Mouse (Mus musculus): ENCODE data around the gene Cyp4f18. TPM values are rescaled to one million over a fixed set of nuclear protein-coding genes. Genes with fewer than 3 reads are reported as not detected.
A peak's percentile ranks its signal among the peaks of the same experiment; 100 is the strongest.

Gene Cyp4f18
- polyA plus RNA-seq, 1 experiment from 2014 or later, result 4.0 TPM

DNA sequence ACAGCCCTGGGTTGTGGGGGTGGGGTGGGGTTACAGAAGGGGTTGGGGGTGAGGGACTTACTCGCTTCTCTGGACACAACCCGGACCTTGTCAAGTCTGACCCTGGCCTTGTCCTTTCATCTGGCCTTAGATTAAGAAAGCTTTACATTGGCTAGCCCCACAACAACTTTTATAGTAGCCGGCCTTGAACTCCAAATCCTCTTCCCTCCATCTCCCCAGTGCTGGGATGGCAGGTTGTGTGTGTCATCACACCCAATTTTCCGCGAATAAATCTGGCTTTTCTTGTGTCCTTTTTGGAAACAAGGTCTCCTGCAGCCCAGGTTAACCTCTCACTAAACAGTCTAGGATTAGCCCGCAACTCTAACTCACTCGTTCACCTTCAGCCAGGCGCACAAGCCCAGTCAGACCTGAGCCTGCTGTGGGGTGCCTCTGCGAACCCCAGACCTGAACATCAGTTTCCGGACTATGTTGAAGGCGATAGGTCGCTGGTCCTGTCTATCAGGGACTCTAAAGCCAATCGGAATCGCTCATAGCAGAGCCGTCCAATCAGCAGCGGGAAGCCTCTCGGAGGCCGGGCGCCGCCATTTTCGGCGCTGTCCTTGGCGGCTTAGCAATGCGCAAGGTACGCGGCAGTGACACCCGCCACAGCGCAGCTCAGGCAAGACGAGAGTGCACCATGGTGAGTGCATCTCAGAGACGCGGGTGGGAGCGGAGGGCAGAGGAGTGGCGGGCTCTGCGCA is 58.8 kb downstream of the Cyp4f18 start, which contains the start of gene Zfp961:
TSS of gene Zfp961 (plus strand) at position 557 of the 740 bp plus-strand sequence.
- no peaks in the 10 kb centered on the region for H3K27me3 ChIP-seq (replicated peaks)
- no peaks in the 10 kb centered on the region for H3K9me3 ChIP-seq
- H3K4me1 ChIP-seq, result peaks cover 5% of the 10 kb centered on the region; the same call in 1 of the 2 replicates
- H3K4me3 ChIP-seq (replicated peaks), result peak within 1 kb of the TSS; percentile 83
- H3K27ac ChIP-seq, result peak within 1 kb of the TSS; percentile 85
- H3K36me3 ChIP-seq, result peaks cover 9% of the 10 kb centered on the region; the same call in 1 of the 2 replicates
- 4% methylated on average over 34 of the region's 34 CpGs for WGBS
- ATAC-seq (ENCODE audit: insufficient read depth, low FRiP score, low read depth), result peak; percentile 100
- H3K9ac ChIP-seq, result peak within 1 kb of the TSS; percentile 78
- H3K4me2 ChIP-seq, result peak within 1 kb of the TSS; percentile 63

DNA sequence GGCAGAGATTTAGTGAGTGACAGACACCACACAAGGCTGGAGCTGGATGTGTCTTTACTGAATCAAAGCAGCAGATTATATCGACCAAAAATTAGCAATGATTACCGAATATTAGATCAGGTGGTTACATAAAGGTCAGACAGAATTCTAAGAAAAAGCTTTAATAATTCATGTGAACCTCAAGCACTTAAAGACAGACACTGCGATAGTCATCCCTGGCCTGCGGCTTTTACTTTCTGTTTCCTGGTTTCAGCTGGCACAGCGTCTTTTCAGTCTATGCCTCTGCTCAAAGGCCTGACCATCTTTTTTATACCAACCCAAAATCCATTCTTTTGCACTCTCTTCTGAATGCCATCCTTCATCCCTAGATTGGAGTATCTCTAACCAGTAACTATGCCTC is 60.8 kb downstream of the Cyp4f18 start:
- H3K4me1 ChIP-seq, result peaks cover 5% of the 10 kb centered on the region; the same call in 1 of the 2 replicates
- H3K36me3 ChIP-seq, result no peaks in the 10 kb centered on the region
- H3K4me3 ChIP-seq (replicated peaks), result no peak overlapping the region
- WGBS, result 88% methylated on average over 5 of the region's 5 CpGs
- no peaks in the 10 kb centered on the region for H3K9me3 ChIP-seq
- H3K9ac ChIP-seq, result no peak overlapping the region
- ATAC-seq (ENCODE audit: insufficient read depth, low FRiP score, low read depth), result no peak
- no peaks in the 10 kb centered on the region for H3K27me3 ChIP-seq (replicated peaks)
- H3K27ac ChIP-seq, result no peak overlapping the region
- no peak overlapping the region for H3K4me2 ChIP-seq

DNA sequence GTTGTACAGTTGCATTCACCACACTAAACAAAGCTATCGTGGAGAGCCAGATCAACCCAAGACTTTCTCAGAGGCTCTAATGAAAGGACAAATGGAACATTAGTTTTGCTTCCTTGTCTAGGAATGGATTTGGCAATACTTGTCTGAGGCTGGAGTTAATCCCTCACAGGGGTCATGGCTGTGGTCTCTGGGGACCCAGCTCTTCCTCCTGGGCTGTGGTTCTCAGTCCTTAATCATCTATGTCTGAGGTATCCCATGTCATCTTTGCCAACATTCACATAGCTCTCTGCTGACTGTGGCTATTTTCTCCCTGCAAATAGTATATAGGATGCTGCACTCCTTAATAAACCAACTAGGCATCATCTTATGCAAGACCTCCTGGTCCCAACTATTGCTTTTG is 67.7 kb downstream of the Cyp4f18 start:
- 77% methylated on average over 1 of the region's 1 CpGs for WGBS
- Histone ChIP-seq H3K9ac (no peak overlapping the region), H3K4me1 (no peaks in the 10 kb centered on the region), H3K36me3 (no peaks in the 10 kb centered on the region), H3K4me2 (no peak overlapping the region), H3K27me3 (replicated peaks) (no peaks in the 10 kb centered on the region), H3K27ac (no peak overlapping the region), H3K9me3 (no peaks in the 10 kb centered on the region), H3K4me3 (replicated peaks) (no peak overlapping the region)
- ATAC-seq (ENCODE audit: insufficient read depth, low FRiP score, low read depth), result no peak

DNA sequence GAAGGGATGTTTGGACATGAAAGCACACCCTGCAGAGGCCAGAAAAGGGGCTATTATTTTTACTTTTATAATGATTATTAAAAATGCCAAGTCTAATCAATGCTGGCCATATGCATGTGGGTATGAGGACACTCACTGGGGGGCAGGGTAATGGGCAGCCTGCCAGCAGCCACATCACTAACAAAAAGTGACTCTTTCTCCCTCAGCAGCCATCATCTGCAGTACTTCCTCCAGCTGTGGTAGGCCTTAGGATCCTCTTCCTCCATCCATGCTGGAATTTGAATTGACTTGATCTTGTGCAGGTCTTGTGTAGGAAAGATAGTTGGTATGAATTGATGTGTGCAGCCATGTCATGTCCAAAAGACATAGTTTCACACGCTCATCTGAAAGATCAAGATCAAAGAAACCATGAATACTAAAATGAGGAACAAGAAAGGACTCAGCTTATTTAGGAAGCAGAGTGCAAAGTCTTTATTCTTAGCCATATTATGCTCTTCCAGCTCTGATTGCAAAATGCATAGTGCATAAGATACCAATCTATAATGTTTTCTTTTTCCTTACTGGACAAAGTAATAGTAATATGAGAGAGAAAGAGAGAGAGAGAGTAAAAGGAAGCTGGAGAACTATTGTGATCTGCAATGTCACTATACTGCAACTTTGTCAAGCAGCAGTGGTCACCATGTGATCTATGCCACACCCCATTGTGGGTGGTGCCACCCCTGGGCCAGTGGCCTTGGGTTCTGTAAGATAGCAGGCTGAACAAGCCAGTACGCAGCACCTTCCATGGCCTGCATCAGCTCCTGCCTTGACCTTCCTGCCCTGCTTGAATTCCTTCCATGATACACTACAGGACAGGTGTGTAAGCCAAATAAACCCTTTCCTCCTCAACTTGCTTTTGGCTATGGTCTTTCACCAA is 68.9 kb downstream of the Cyp4f18 start:
- WGBS, result 78% methylated on average over 2 of the region's 2 CpGs
- H3K4me2 ChIP-seq, result no peak overlapping the region
- no peaks in the 10 kb centered on the region for H3K36me3 ChIP-seq
- ATAC-seq (ENCODE audit: insufficient read depth, low FRiP score, low read depth), result peak; percentile 58; the same call in 1 of the 2 replicates
- H3K4me3 ChIP-seq (replicated peaks), result no peak overlapping the region
- H3K27me3 ChIP-seq (replicated peaks), result no peaks in the 10 kb centered on the region
- H3K27ac ChIP-seq, result no peak overlapping the region
- H3K9me3 ChIP-seq, result no peaks in the 10 kb centered on the region
- H3K9ac ChIP-seq, result no peak overlapping the region
- no peaks in the 10 kb centered on the region for H3K4me1 ChIP-seq

Other genes with a start within 250 kb of the Cyp4f18 start
- gene Zfp709, start 127.6 kb downstream of the Cyp4f18 start, polyA plus RNA-seq (2015; fragmentation: Nextera tagmentation; extraction: Ambion mirVana), result 5.3 and 6.2 TPM in 2 replicates
- gene Zfp882, start 101.0 kb downstream of the Cyp4f18 start, polyA plus RNA-seq (2015; fragmentation: Nextera tagmentation; extraction: Ambion mirVana), result 5.1 and 5.3 TPM in 2 replicates
- 21.9 and 22.1 TPM in 2 replicates for gene Zfp617, start 101.0 kb downstream of the Cyp4f18 start, polyA plus RNA-seq (2015; fragmentation: Nextera tagmentation; extraction: Ambion mirVana)
- gene Zfp961, start 58.6 kb downstream of the Cyp4f18 start, polyA plus RNA-seq (2015; fragmentation: Nextera tagmentation; extraction: Ambion mirVana), result 20.6 and 24.7 TPM in 2 replicates
- gene Olfr372, start 31.6 kb upstream of the Cyp4f18 start, polyA plus RNA-seq (2015; fragmentation: Nextera tagmentation; extraction: Ambion mirVana), result not detected in 2 replicates
- gene Olfr373, start 73.6 kb upstream of the Cyp4f18 start, polyA plus RNA-seq (2015; fragmentation: Nextera tagmentation; extraction: Ambion mirVana), result 0.06 TPM in 1 of 2 replicates, not detected in the other
- 0.01 TPM in 1 of 2 replicates, not detected in the other for gene Olfr374, start 97.4 kb upstream of the Cyp4f18 start, polyA plus RNA-seq (2015; fragmentation: Nextera tagmentation; extraction: Ambion mirVana)
- 591 and 600 TPM in 2 replicates for gene Tpm4, start 125.3 kb upstream of the Cyp4f18 start, polyA plus RNA-seq (2015; fragmentation: Nextera tagmentation; extraction: Ambion mirVana)
- gene Rab8a, start 151.6 kb upstream of the Cyp4f18 start, polyA plus RNA-seq (2015; fragmentation: Nextera tagmentation; extraction: Ambion mirVana), result 131 and 141 TPM in 2 replicates
- gene Hsh2d, start 180.0 kb upstream of the Cyp4f18 start, polyA plus RNA-seq (2015; fragmentation: Nextera tagmentation; extraction: Ambion mirVana), result 1.2 and 1.3 TPM in 2 replicates
- gene Cib3, start 203.2 kb upstream of the Cyp4f18 start, polyA plus RNA-seq (2015; fragmentation: Nextera tagmentation; extraction: Ambion mirVana), result 0.19 TPM in 1 of 2 replicates, not detected in the other
- gene Gm11034, start 204.0 kb upstream of the Cyp4f18 start, polyA plus RNA-seq (2015; fragmentation: Nextera tagmentation; extraction: Ambion mirVana), result not detected in 2 replicates
- 69.2 and 75.8 TPM in 2 replicates for gene Fam32a, start 210.1 kb upstream of the Cyp4f18 start, polyA plus RNA-seq (2015; fragmentation: Nextera tagmentation; extraction: Ambion mirVana)
- 96.3 and 96.9 TPM in 2 replicates for gene Ap1m1, start 230.4 kb upstream of the Cyp4f18 start, polyA plus RNA-seq (2015; fragmentation: Nextera tagmentation; extraction: Ambion mirVana)

All from stomach, embryonic 15.5 days (tissue).